Mouse (Mus musculus) CH12.LX (cell line): ENCODE results near the gene Tmem45b. TPM values are rescaled to one million over a fixed set of nuclear protein-coding genes. Genes with fewer than 3 reads are reported as not detected.

Experiments used
- DNase-seq: peaks from one replicate; pipeline ENCODE4 v3.0.0-alpha.2; 2013; ENCODE audit errors: extremely low read depth
- H3K27ac ChIP-seq: 2 replicates; pipeline ENCODE4 v1.5.1; 2012; ENCODE audit warnings: low read depth, mild to moderate bottlenecking, control low read depth, moderate library complexity; ENCODE audit not compliant: insufficient read depth
- H3K27me3 ChIP-seq: replicated peaks from 2 replicates; pipeline ENCODE3; 2012; ENCODE audit warnings: inconsistent platforms
- H3K36me3 ChIP-seq, 2 experiments: replicated peaks in 1 of 2; 2 replicates each; pipeline versions ENCODE3 to v1.6.1; 2012; ENCODE audit warnings: inconsistent platforms in 1 of 2, low read length in 1 of 2, mild to moderate bottlenecking in 1 of 2, mixed read lengths in 1 of 2, moderate library complexity in 1 of 2; ENCODE audit not compliant: control insufficient read depth in 1 of 2, insufficient read depth in 1 of 2
- H3K4me1 ChIP-seq, 2 experiments: 2 replicates each; pipeline ENCODE4 v1.6.1; 2012; ENCODE audit warnings: inconsistent platforms in 1 of 2, moderate library complexity in 1 of 2; ENCODE audit not compliant: insufficient read depth in 2 of 2, control insufficient read depth in 1 of 2
- H3K4me2 ChIP-seq: 2 replicates; pipeline ENCODE4 v1.6.1; 2012; ENCODE audit warnings: low read depth, mild to moderate bottlenecking, control low read depth; ENCODE audit not compliant: poor library complexity, insufficient read depth, severe bottlenecking
- H3K4me3 ChIP-seq, 3 experiments: fragments of 150-350 bp in 1 of 3; sonication (generic) in 1 of 3; replicated peaks in 1 of 3; 2 replicates each; pipeline versions ENCODE3 to v1.5.1; 2011 to 2012; ENCODE audit warnings: low read depth in 2 of 3, low read length in 2 of 3, mild to moderate bottlenecking in 2 of 3, moderate library complexity in 2 of 3, control low read depth in 1 of 3, improper control_type of control experiment in 1 of 3, inconsistent platforms in 1 of 3, mixed read lengths in 1 of 3; ENCODE audit not compliant: poor library complexity in 1 of 3
- H3K79me2 ChIP-seq: replicated peaks from 2 replicates; pipeline ENCODE4 v1.6.1; 2012; ENCODE audit warnings: mild to moderate bottlenecking, moderate library complexity; ENCODE audit not compliant: control insufficient read depth, poor library complexity, insufficient read depth, severe bottlenecking; ENCODE audit errors: extremely low read depth
- H3K9ac ChIP-seq: 2 replicates; pipeline ENCODE4 v1.6.1; 2012; ENCODE audit warnings: low read depth, mild to moderate bottlenecking, control low read depth, moderate library complexity; ENCODE audit not compliant: insufficient read depth
- H3K9me3 ChIP-seq: replicated peaks from 2 replicates; pipeline ENCODE3; 2012; ENCODE audit warnings: low read length, inconsistent platforms, mixed read lengths
- CHD2 ChIP-seq: IDR thresholded peaks from 2 replicates; pipeline ENCODE4 v1.6.1; 2011; ENCODE audit warnings: low read length, improper control_type of control experiment
- ELF1 ChIP-seq: IDR thresholded peaks from 2 replicates; pipeline ENCODE4 v1.6.1; 2014; ENCODE audit warnings: low read depth, mild to moderate bottlenecking, inconsistent platforms, low read length, improper control_type of control experiment
- ETS1 ChIP-seq: conservative IDR thresholded peaks from 2 replicates; pipeline ENCODE4 v1.6.1; 2012; ENCODE audit warnings: low read depth, mild to moderate bottlenecking, inconsistent platforms, low read length, improper control_type of control experiment, moderate library complexity
- GABPA ChIP-seq: IDR thresholded peaks from 2 replicates; pipeline ENCODE4 v1.6.1; 2012; ENCODE audit warnings: low read depth, low read length, improper control_type of control experiment, inconsistent platforms; ENCODE audit not compliant: insufficient replicate concordance
- HCFC1 ChIP-seq: IDR thresholded peaks from 2 replicates; pipeline ENCODE4 v1.6.1; 2012; ENCODE audit warnings: low read depth, mild to moderate bottlenecking, inconsistent platforms, low read length, improper control_type of control experiment
- IRF4 ChIP-seq: IDR thresholded peaks from 2 replicates; pipeline ENCODE4 v1.6.1; 2014; ENCODE audit warnings: low read depth, mild to moderate bottlenecking, inconsistent platforms, low read length, improper control_type of control experiment
- JUN ChIP-seq: IDR thresholded peaks from 2 replicates; pipeline ENCODE4 v1.6.1; 2011; ENCODE audit warnings: low read depth, mild to moderate bottlenecking, low read length, improper control_type of control experiment, moderate library complexity; ENCODE audit not compliant: insufficient read depth
- JUND ChIP-seq: conservative IDR thresholded peaks from 2 replicates; pipeline ENCODE4 v1.6.1; 2011; ENCODE audit warnings: low read depth, low read length, improper control_type of control experiment
- MAFK ChIP-seq: IDR thresholded peaks from 2 replicates; pipeline ENCODE4 v1.6.1; 2011; ENCODE audit warnings: low read length, improper control_type of control experiment; ENCODE audit not compliant: insufficient replicate concordance
- MAX ChIP-seq: IDR thresholded peaks from 2 replicates; pipeline ENCODE4 v1.6.1; 2011; ENCODE audit warnings: low read length, improper control_type of control experiment
- MAZ ChIP-seq: IDR thresholded peaks from 2 replicates; pipeline ENCODE4 v1.6.1; 2012; ENCODE audit warnings: low read depth, mild to moderate bottlenecking, inconsistent platforms, low read length, improper control_type of control experiment, moderate library complexity
- MEF2A ChIP-seq: IDR thresholded peaks from 2 replicates; pipeline ENCODE4 v1.6.1; 2014; ENCODE audit warnings: low read depth, mild to moderate bottlenecking, inconsistent platforms, low read length, improper control_type of control experiment, borderline replicate concordance
- MXI1 ChIP-seq: IDR thresholded peaks from 2 replicates; pipeline ENCODE4 v1.6.1; 2011; ENCODE audit warnings: mild to moderate bottlenecking, low read depth, low read length, improper control_type of control experiment
- MYC ChIP-seq: IDR thresholded peaks from 2 replicates; pipeline ENCODE4 v1.6.1; 2011; ENCODE audit warnings: low read depth, mild to moderate bottlenecking, improper control_type of control experiment, low read length
- NELFE ChIP-seq: IDR thresholded peaks from 2 replicates; pipeline ENCODE4 v1.6.1; 2011; ENCODE audit warnings: low read depth, low read length, improper control_type of control experiment
- POLR2A ChIP-seq: IDR thresholded peaks from 2 replicates; pipeline ENCODE4 v1.6.1; 2011; ENCODE audit warnings: low read depth, mild to moderate bottlenecking, improper control_type of control experiment, low read length
- RAD21 ChIP-seq: IDR thresholded peaks from 2 replicates; pipeline ENCODE4 v1.6.1; 2011; ENCODE audit warnings: low read depth, mild to moderate bottlenecking, low read length, improper control_type of control experiment, moderate library complexity
- RCOR1 ChIP-seq: conservative IDR thresholded peaks from 2 replicates; pipeline ENCODE4 v1.6.1; 2012; ENCODE audit warnings: low read depth, mild to moderate bottlenecking, inconsistent platforms, low read length, improper control_type of control experiment
- SIN3A ChIP-seq: IDR thresholded peaks from 2 replicates; pipeline ENCODE4 v1.6.1; 2012; ENCODE audit warnings: low read length, improper control_type of control experiment, inconsistent platforms
- SMC3 ChIP-seq: IDR thresholded peaks from 2 replicates; pipeline ENCODE4 v1.6.1; 2011; ENCODE audit warnings: low read depth, low read length, improper control_type of control experiment
- UBTF ChIP-seq: IDR thresholded peaks from 2 replicates; pipeline ENCODE4 v1.6.1; 2012; ENCODE audit warnings: low read depth, mild to moderate bottlenecking, inconsistent platforms, low read length, improper control_type of control experiment, moderate library complexity
- USF1 ChIP-seq: IDR thresholded peaks from 2 replicates; pipeline ENCODE4 v1.6.1; 2014; ENCODE audit warnings: low read depth, mild to moderate bottlenecking, inconsistent platforms, low read length, improper control_type of control experiment
- ZMIZ1 ChIP-seq: IDR thresholded peaks from 2 replicates; pipeline ENCODE4 v1.6.1; 2012; ENCODE audit warnings: low read depth, mild to moderate bottlenecking, inconsistent platforms, low read length, improper control_type of control experiment
- dilution Hi-C: fragments of 300-500 bp; cut with MboI; formaldehyde crosslinking; loops from 2 replicates; pipeline ENCODE4 v1.14.3; 2020; ENCODE audit warnings: low sequenced_read_pairs; ENCODE audit not compliant: extremely low pct_unique_long_range_greater_than_20kb, extremely low pct_ligation_motif_present
- in situ Hi-C: fragments of 300-500 bp; cut with MboI; formaldehyde crosslinking; loops from 3 replicates; pipeline ENCODE4 v1.14.3; 2019; ENCODE audit warnings: low sequenced_read_pairs, low pct_ligation_motif_present, low pct_unique_long_range_greater_than_20kb, mixed read lengths
- polyA plus RNA-seq: library from polyadenylated mRNA; unstranded; fragments of >175 nt; gene quantifications from 2 replicates; pipeline ENCODE4 v1.2.1, GENCODE M21; 2012; ENCODE audit warnings: low read depth; ENCODE audit not compliant: insufficient read length
- total RNA-seq, 2 experiments: library from RNA; depleted of rRNA; stranded (reverse); fragments of 300-350 nt in 1 of 2; fragments of >200 nt in 1 of 2; gene quantifications; 2 replicates each; pipeline ENCODE4 v1.2.3; 2012 to 2014

The Tmem45b gene
- total and polyA plus RNA-seq, 3 experiments: not detected

DNA sequence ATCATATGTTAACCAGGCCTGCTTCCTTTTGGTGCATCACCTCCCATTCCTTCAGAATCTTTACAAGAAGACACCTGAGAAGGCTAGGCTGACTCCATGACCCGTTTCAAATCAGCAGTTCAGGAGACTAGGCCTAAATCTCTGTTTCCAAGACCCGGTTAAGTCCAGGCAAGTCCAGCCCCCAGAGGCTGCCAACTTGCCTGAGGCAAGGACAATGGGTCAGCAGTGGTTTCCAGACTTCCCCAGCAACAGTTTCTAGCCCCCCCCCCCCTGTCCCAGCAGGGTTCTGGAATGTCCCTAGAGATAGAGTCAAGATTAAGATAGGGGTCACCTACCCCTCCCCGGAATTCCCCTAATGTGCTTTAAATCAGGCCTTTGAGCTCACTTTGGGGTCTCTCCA lies 22.8 kb downstream of the Tmem45b start:
- H3K4me2 ChIP-seq: no peak overlapping the region
- H3K4me3 ChIP-seq: no peak overlapping the region
- DNase-seq: no peak
- no peaks in the 10 kb centered on the region for H3K79me2 ChIP-seq
- H3K9me3 ChIP-seq: no peaks in the 10 kb centered on the region
- no peaks in the 10 kb centered on the region for H3K4me1 ChIP-seq
- dilution Hi-C loops: no loop called here
- no peak for TF ChIP-seq GABPA
- no peak for TF ChIP-seq MEF2A
- no peak for TF ChIP-seq MXI1
- no peak for TF ChIP-seq RCOR1
- no peak for TF ChIP-seq MYC
- no peak for TF ChIP-seq ZMIZ1
- TF ChIP-seq ETS1: no peak
- TF ChIP-seq USF1: no peak
- TF ChIP-seq POLR2A: no peak
- TF ChIP-seq JUND: no peak
- TF ChIP-seq SMC3: no peak
- no peak for TF ChIP-seq HCFC1
- no peak for TF ChIP-seq NELFE
- TF ChIP-seq IRF4: no peak
- H3K9ac ChIP-seq: no peak overlapping the region
- H3K36me3 ChIP-seq: no peaks in the 10 kb centered on the region
- no peak overlapping the region for H3K27ac ChIP-seq
- H3K27me3 ChIP-seq: no peaks in the 10 kb centered on the region
- in situ Hi-C loops: no loop called here

DNA sequence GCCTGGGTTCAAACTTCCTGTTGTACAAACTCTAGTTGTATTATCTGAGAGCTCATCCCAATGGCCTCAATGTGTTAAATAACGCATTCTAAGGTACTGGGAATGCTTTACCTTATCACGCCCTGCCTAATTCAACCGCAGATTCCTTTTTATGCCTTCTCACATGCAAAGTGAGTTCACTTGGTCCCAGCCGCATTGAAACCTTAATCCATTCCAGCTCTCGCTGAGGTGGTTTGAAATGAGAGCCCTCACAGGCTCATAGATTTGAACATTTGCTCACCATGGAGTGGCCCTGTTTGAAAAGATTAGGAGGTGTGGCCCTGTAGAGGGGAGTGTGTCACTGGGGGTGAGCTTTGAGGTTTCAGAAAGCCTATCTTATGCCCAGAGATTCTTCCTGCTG lies 23.9 kb downstream of the Tmem45b start:
- H3K79me2 ChIP-seq: no peaks in the 10 kb centered on the region
- DNase-seq: no peak
- TF ChIP-seq SIN3A (no peak), RCOR1 (no peak), MAZ (no peak), MAFK (no peak), MAX (no peak), SMC3 (no peak), CHD2 (no peak), ELF1 (no peak), ZMIZ1 (no peak), GABPA (no peak), RAD21 (no peak), JUN (no peak), UBTF (no peak)
- no peaks in the 10 kb centered on the region for H3K9me3 ChIP-seq
- H3K27me3 ChIP-seq: no peaks in the 10 kb centered on the region
- no peak overlapping the region for H3K4me3 ChIP-seq
- H3K4me1 ChIP-seq: no peaks in the 10 kb centered on the region
- in situ Hi-C loops: no loop called here
- no peak overlapping the region for H3K9ac ChIP-seq
- no peak overlapping the region for H3K27ac ChIP-seq
- no peak overlapping the region for H3K4me2 ChIP-seq
- dilution Hi-C loops: no loop called here
- H3K36me3 ChIP-seq: no peaks in the 10 kb centered on the region
